Mouse (Mus musculus): ENCODE measurements around the gene Abhd14b. TPM values are rescaled to one million over a fixed set of nuclear protein-coding genes. Genes with fewer than 3 reads are reported as not detected.
"Not testable (repeated sequence)": the region's sequence is repeated elsewhere in the genome, so short reads cannot be mapped to it uniquely, and the experiment has no call there.

The Abhd14b gene
- total RNA-seq, 2 experiments from 2014 or later, result 4.5 to 5.0 TPM

- peak; percentile 62 for DNase-seq
Measured at GRCm38 (mm10) chr9:106476002-106476923, 29.0 kb downstream of the Abhd14b start.

- DNase-seq, result peak; percentile 99
Measured at GRCm38 (mm10) chr9:106476924-106477484, 29.7 kb downstream of the Abhd14b start, which contains the start of gene Parp3. Gene Parp3 (minus strand): TSS chr9:106476949.

- peak; percentile 6 for DNase-seq
Measured at GRCm38 (mm10) chr9:106477649-106478048, 30.4 kb downstream of the Abhd14b start.

- DNase-seq, result no peak
Measured at GRCm38 (mm10) chr9:106478101-106478500, 30.8 kb downstream of the Abhd14b start.

GRCm38 (mm10) chr9:106480541-106480940 lies 33.3 kb downstream of the Abhd14b start:
- peak; percentile 3 for DNase-seq

GRCm38 (mm10) chr9:106481075-106481474 lies 33.8 kb downstream of the Abhd14b start:
- DNase-seq, result peak; percentile 4

GRCm38 (mm10) chr9:106481676-106482075 lies 34.4 kb downstream of the Abhd14b start:
- peak; percentile 3 for DNase-seq

- DNase-seq, result no peak
Measured at GRCm38 (mm10) chr9:106482578-106483115, 35.4 kb downstream of the Abhd14b start.

- no peak for DNase-seq
Measured at GRCm38 (mm10) chr9:106483136-106483535, 35.9 kb downstream of the Abhd14b start.

GRCm38 (mm10) chr9:106483606-106484005 lies 36.3 kb downstream of the Abhd14b start:
- DNase-seq, result no peak

GRCm38 (mm10) chr9:106485076-106485475 lies 37.8 kb downstream of the Abhd14b start:
- no peak for DNase-seq

- DNase-seq, result not testable (repeated sequence)
Measured at GRCm38 (mm10) chr9:106487602-106488001, 40.3 kb downstream of the Abhd14b start.

- DNase-seq, result no peak
Measured at GRCm38 (mm10) chr9:106499667-106500066, 52.4 kb downstream of the Abhd14b start, which contains the start of gene Iqcf1. Gene Iqcf1 (plus strand): TSS chr9:106499967.

GRCm38 (mm10) chr9:106501846-106502245 lies 54.6 kb downstream of the Abhd14b start:
- DNase-seq, result no peak

Other genes starting within 250 kb of the Abhd14b start
- 10 to 100 TPM; 14.0 to 14.8 TPM for gene Ppm1m, start 247.7 kb upstream of the Abhd14b start, total RNA-seq (2021)
- 10 to 100 TPM; 62.1 to 63.6 TPM for gene Twf2, start 244.4 kb upstream of the Abhd14b start, total RNA-seq (2021)
- gene Tlr9, start 224.9 kb upstream of the Abhd14b start, total RNA-seq (2021), result under 1 TPM; 0.43 TPM
- gene Alas1, start 198.8 kb upstream of the Abhd14b start, total RNA-seq (2021), result 100 to 1,000 TPM; 404 to 423 TPM
- gene Poc1a, start 166.4 kb upstream of the Abhd14b start, total RNA-seq (2021), result 10 to 100 TPM; 17.0 to 19.3 TPM
- gene Dusp7, start 78.8 kb upstream of the Abhd14b start, total RNA-seq (2021), result 10 to 100 TPM; 26.2 to 33.5 TPM
- 100 to 1,000 TPM; 471 to 490 TPM for gene Rpl29, start 18.0 kb upstream of the Abhd14b start, total RNA-seq (2021)
- gene Acy1, start 9.1 kb upstream of the Abhd14b start, total RNA-seq (2021), result 10 to 100 TPM; 20.5 to 20.6 TPM
- 10 to 100 TPM; 23.7 to 26.1 TPM for gene Abhd14a, start 219 bp downstream of the Abhd14b start, total RNA-seq (2021)
- 100 to 1,000 TPM in 1 of 2 experiments, 10 to 100 TPM in 1; 96.8 to 101 TPM for gene Pcbp4, start 5.8 kb downstream of the Abhd14b start, total RNA-seq (2021)
- under 1 TPM in 1 of 2 experiments, not detected in 1; 0.14 TPM for gene Gpr62, start 18.5 kb downstream of the Abhd14b start, total RNA-seq (2021)
- 10 to 100 TPM; 21.3 to 23.3 TPM for gene Rrp9, start 28.5 kb downstream of the Abhd14b start, total RNA-seq (2021)
- gene Parp3, start 29.5 kb downstream of the Abhd14b start, total RNA-seq (2021), result 1 to 10 TPM; 7.5 to 8.3 TPM
- gene Iqcf1, start 52.5 kb downstream of the Abhd14b start, total RNA-seq (2021), result not detected
- gene Iqcf5, start 67.1 kb downstream of the Abhd14b start, total RNA-seq (2021), result not detected
- gene Iqcf3, start 114.2 kb downstream of the Abhd14b start, total RNA-seq (2021), result not detected
- not detected for gene Iqcf4, start 123.5 kb downstream of the Abhd14b start, total RNA-seq (2021)
- not detected for gene Iqcf6, start 179.1 kb downstream of the Abhd14b start, total RNA-seq (2021)
- gene Grm2, start 208.6 kb downstream of the Abhd14b start, total RNA-seq (2021), result not detected
- 10 to 100 TPM; 31.0 to 38.0 TPM for gene Tex264, start 238.5 kb downstream of the Abhd14b start, total RNA-seq (2021)